Mouse (Mus musculus) lung, postnatal 36 days (tissue): ENCODE results near the gene Pym1.
A peak's percentile ranks its signal among the peaks of the same experiment; 100 is the strongest.

ENCODE experiments used
- DNase-seq: peaks from one replicate; pipeline ENCODE4 v3.0.0; 2022; ENCODE audit warnings: mixed read lengths

The Pym1 gene

DNA sequence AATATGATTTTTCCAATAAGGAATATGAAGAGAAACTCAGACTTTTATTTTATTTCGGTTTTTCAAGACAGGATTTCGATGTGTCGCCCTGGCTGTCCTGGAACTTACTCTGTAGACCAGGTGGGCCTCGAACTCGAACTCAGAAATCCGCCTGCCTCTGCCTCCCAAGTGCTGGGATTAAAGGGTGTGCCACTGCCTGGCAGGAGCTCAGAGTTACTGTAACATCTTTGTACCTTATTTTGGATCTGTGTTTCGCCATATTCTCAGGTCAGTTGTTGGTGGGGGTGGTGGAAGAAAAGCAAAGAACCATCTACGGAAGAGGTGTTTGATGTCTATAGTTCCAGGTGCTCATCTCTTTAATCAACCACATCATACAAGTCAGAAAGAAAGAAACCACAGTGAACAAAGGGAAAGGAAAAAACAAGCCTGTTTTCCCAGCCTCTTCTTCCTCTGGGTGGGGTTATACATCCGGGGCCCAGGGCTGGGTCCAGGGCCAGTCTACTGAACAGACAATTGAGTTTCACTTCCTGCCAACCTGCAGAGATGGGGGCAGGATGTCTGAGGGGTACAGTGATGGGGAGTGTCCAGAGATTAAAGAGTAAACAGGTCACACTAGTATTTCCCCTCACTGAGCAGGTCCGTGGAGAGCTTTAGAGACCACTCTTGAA is 1.6 kb upstream of the Pym1 start:
- peak; percentile 62 for DNase-seq

DNA sequence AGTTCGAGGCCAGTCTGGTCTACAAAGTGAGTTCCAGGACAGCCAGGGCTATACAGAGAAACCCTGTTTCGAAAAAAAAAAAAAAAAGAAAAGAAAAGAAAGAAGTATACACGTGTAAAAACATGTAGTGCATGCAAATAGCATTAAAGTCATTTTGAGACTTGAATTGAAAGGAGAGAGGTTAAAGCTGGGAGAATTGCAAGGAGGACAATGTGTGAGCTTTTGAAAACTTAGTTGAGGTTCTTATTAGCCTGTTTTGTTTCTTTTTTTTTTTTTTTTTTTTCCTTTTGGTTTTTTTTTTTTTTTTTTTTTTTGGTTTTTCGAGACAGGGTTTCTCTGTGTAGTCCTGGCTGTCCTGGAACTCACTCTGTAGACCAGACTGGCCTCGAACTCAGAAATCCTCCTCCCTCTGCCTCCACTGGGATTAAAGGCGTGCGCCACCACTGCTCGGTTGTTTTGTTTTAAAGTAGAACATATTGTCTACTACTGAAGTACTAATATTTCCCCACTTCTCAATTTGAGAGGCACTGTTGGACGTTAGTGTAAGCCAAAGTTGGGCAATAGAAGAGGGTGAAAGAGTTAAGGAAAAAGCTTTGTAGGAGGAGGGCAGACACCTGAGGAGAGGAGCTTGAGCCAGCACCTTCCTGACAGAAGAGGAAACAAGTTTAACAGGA is 580 bp upstream of the Pym1 start:
- DNase-seq, result no peak

DNA sequence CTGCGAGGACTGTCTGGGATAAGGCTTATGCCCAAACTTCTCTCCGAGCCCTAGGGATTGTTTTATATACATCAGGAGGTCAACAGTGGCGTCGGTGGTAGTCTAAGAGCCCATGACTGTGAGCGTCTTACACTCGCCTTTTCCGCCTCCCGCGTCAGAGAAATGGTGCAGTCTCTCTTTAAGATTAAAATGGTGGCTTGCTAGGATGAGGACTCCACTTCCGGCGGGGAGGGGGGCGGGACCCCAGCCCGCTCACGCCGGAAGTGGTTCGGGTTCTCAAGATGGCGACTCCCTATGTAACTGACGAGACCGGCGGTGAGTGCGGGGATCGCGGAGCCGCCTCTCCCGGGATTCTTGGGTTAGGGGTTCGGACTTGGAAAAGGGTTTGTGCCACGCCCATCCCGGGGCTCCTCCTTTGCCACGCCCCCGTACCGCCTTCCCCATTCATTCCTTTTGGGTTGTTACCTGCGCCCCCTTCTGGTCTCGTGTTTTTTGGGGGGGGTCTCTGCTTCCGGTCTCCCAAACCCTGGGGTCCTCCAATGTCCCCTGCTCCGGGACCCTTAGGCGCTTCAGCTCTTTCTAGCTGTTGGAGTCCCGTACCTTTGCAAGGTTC is 669 bp downstream of the Pym1 start:
- DNase-seq, result peak; percentile 84

DNA sequence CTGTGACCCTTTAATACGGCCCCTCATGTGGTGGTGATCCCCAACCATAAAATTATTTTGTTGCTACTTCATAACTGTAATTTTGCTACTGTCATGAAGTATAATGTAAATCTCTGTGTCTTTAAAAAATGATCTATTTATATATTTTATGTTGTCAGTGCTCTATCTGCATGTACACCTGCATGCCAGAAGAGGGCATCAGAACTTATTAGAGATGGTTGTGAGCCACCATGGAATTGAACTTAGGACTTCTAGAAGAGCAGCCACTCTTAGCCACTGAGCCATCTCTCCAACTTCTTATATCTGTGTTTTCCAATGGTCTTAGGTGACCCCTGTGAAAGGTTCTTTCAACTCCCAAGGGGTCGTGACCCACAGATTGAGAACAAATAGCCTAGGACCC is 25.2 kb downstream of the Pym1 start:
- DNase-seq, result peak; percentile 20

DNA sequence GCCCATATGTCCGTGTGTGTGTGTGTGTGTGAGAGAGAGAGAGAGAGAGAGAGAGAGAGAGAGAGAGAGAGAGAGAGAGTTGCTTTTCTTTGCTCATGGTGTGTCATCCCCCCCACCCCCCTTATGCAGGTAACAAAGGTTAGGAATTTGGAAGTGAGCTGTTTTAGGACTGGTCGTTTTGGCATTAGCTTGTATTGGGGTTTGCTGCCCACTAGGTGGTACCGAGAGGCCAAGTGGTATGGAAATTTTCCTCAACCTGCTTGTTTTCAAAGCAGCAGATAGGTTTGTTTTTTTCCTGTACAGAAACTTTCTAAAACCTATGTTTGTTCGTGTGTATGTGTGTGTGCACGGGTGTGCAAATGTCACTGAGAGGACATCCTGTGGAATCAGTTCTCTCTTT is 26.0 kb downstream of the Pym1 start:
- no peak for DNase-seq

DNA sequence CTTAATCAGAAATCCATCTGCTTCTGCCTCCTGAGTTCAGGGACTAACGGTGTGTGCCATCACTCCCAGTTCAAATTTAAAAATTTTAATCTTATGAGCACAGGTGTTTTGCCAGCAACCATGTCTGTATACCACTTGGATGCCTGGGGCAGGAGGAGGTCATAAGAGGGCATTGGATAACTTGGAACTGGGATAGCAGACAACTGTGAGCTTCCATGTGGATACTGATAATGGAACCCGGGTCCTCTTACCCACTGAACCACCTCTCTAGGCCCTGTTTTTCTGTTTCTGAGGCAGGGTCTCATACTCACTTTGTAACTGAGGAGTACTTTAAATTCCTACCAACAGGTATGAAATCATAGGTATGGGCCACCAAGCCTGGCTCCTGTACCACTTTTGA is 30.8 kb downstream of the Pym1 start:
- no peak for DNase-seq

DNA sequence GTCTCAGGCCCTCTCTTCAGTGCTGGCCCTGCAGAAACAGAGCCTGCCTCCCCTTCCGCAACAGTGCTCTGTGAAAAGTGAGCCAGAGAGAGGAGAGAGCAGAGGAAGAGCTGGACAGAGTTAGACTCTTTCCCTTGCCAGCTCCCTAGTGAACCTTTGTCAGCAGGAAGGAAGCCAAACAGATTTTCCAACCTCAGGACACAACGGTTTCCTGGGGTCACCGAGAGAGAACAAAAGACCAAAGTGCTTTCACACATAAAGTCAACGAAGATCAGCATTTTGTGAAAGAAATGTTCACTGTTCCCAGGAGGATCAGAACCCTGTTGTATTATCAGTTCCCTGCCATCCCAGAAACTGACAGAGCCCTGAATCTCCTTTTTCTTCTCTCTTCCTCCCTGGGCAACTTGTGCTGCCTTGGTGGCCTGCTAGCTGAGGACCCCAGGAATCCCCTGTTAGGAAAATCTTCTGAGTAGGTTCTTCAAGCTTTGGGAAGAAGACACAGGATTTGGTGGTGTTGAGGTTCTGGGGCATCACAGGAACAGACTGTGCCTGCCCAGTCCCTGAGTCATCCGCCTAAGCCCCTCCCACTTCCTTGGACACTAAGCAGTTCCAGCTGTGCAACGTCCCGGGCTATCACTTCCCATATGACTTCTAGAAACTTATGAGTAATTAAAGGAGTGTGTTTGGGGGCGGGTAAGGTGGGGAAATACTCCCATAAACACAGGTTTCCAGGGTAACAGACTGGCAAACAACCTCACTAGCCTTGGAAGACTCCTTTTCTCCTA is 31.5 kb downstream of the Pym1 start:
- peak; percentile 96 for DNase-seq

DNA sequence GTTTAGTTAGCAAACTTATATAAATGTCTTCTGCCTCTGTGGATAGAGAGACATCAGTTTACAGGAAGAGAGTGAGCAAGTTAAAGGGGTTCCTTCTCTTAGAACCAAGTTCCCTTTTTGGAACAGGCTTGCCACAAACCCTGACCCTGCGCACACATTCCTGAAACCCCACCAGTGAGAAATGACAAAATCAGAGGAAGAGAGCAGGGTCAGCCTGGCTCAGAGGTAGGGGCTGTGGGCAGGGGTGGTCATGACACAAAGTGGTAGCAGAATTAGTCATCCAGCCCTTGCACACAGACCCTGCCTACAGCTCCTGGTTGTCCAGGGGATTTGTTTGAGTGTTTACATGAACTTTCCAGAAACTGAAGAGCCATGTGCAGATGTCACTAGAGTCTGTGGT is 32.5 kb downstream of the Pym1 start:
- DNase-seq, result peak; percentile 57

DNA sequence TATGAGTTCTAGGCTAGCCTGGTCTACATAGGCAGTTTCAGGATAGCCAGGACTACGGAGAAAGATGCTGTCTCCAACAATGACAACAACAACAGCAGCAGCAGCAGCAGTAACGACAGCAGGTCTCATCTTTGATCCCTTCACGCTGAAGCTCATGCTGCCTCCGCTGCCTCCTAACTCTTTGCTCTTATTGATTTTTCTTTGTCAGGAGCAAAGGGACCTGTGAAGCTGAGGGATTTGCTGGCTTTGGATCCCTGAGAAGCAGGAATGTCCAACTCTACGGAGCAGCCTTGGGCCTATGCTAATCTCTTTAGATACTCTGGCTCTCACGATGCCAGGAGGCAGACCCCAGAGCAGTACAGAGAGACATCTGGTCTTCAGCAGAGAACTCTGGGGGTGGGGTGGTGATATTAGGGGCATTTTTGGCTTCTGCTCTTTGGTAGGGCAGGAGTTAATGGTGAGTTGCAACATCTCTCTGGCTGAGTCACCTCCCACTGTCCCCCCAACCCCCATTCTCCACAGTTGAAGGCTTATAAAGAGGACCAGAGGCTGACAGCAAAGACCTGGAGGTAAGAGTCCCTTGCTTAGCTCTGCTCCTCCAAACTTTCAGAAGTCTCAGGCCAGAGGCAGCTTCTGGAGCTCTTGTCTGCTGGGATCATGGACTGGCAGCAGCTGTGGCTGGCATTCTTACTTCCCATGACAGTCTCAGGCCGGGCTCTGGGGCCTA is 42.9 kb downstream of the Pym1 start, which contains the start of gene Mmp19:
Mmp19 (plus strand) TSS at position 513 of the 727 bp plus-strand sequence.
- DNase-seq, result peak; percentile 51

DNA sequence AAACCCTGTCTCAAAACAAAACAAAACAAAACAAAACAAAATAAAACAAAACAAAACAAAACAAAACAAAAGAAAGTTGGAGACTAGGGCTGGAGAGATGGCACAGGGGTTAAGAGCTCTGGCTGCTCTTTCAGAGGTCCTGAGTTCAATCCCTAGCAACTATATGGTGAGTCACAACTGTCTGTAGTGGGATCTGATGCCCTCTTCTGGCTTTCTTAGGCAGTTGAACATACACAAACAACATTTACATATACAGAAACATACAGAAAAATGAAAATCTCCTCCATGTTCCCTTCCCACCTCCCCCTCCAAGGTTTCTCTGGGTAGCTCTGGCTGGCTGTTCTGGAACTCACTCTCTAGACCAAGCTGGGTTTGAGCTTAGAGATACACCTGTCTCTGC is 44.4 kb downstream of the Pym1 start:
- no peak for DNase-seq

DNA sequence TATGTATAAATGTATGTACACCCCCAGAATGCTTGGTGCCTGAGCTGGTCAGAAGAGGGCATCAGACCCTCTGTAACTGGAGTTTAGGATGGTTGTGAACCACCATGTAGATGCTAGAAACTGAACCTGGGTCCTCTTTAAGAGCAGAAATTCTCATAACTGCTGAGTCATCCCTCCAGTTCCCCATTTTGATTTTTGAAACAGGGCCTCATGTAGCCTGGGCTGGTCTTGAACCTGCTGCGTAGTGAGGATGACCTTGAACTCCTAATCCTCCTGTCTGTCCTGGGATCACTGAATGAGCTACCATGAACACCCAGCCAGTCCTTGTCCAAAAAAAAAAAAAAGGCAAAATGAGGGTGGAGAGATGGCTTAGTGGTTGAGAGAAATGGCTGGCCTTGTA is 45.6 kb downstream of the Pym1 start:
- DNase-seq, result no peak

DNA sequence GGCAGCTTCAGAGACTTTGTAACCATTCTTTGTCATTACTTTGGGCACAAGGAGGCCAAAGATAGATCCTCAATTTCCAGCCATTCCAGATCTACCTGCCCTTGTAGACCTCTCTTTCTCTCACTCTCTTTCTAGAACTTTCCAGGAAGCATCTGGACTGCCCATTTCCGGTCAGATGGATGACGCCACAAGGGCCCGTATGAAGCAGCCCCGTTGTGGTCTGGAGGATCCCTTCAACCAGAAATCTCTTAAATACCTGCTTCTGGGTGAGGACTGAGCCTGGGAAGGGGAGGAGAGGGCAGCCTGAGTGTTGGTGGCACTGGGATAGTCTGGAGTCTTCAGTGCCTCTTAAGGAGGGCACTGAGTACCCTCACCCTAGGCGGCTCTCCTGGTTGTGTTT is 46.7 kb downstream of the Pym1 start:
- DNase-seq, result no peak

DNA sequence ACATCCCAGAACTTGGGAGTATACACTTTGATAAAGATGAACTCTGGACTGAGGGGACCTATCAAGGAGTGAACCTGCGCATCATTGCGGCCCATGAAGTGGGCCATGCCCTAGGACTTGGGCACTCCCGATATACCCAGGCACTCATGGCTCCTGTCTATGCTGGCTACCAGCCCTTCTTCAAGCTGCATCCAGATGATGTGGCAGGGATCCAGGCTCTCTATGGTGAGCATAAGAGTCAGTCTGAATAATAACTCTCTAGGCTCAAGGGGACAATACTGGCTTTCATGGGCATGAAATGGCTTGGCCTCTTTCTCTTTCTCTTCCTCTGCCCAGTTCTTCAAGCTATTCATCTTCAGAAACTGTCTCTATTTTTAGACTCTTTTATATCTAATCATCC is 47.9 kb downstream of the Pym1 start:
- no peak for DNase-seq

DNA sequence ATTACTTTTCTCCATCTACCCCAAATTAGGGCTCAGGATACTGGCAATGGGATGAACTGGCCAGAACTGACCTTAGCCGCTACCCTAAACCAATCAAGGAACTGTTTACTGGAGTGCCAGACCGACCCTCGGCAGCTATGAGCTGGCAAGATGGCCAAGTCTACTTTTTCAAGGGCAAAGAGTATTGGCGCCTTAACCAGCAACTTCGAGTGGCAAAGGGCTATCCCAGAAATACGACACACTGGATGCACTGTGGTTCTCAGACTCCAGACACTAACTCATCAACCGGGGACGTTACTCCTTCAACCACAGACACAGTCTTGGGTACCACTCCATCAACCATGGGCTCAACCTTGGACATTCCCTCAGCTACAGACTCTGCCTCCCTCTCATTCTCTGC is 51.0 kb downstream of the Pym1 start:
- no peak for DNase-seq

DNA sequence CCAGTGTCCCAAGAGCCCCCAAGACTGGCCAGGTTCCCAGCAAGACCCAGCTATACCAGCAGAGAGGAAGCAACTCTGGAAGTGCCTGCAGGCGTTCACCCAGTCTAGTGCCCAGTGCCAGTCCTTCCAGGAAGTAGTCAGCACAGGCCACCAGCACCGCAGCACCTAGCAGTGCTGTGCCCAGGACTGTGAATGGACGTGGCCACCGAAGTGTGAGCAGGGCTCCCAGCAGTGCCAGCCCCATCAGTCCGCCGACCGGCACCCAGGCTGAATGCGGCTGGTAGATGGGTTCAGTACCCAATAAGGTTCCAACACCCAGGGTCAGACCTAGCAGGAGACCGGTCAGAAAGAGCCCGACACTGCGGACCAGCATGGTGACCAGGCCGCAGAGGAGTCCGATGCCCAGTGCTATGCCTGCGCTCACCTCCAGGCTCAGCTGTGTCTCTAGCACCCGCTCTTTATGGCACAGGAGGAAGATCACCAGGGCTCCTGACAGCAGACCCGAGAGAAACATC is 54.3 kb downstream of the Pym1 start:
- no peak for DNase-seq

DNA sequence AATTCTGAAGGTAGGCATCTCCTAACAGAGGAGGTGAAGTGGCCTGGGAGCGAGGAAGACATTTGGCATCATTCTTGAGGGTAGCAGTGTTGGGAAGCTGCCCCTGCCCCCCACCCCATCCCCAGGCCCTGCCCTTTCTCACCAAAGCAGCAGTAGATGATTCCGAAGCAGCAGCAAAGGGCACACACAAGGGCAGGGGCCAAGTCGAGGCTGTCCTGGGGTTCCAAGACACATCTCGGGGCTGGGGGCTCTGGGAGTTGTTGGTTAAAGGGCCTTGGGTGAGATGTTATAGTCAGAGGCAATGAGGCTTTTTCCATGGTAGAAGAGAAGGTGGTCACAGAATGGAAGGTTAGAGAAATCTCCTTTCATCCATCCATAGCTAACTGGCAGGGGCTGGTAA is 55.3 kb downstream of the Pym1 start:
- no peak for DNase-seq

DNA sequence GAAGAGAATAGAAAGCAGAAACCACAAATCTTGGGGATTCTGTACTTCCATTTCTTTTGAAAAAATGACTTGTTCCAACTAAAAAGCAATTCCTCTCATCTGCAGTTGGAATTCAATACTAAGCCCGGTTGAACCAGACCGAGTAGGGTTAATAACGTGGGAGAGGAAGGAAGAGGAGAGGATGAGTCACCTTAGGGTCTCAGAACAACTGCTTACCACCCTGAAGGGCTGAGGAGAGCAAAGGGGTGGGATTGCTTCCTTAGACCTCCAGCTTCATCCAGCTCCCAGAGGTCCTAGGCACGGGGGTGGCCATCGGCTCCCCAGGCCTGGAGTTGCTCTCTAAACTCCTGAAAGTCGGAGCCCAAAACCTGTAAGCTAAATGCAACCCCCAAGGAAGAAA is 55.7 kb downstream of the Pym1 start:
- no peak for DNase-seq

DNA sequence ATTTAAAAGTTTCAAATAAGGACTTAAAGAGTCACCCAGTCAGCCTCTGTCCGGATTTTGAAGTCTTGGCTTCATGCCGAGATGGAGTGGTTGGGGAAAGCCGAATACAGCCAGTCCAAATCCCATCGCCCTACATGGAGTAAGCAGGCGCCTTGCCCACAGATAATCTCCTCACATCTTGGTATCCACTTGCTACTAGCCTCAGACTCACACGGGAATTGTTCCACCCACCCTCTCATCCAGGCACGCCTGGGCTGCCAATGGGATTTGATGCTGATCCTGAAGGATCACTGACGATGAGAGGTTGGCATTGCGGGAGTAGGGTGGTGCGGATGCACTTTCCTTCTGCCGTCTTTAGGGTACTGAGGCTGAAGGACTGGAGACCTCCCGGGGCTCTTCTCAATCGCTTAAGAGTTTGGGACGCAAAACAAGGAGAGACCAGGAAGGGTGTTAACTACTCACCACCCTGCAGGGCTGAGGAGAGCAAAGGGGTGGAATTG is 56.1 kb downstream of the Pym1 start, which contains the start of gene Dnajc14:
Dnajc14 (plus strand) TSS at position 292 of the 500 bp plus-strand sequence.
- peak; percentile 67 for DNase-seq

DNA sequence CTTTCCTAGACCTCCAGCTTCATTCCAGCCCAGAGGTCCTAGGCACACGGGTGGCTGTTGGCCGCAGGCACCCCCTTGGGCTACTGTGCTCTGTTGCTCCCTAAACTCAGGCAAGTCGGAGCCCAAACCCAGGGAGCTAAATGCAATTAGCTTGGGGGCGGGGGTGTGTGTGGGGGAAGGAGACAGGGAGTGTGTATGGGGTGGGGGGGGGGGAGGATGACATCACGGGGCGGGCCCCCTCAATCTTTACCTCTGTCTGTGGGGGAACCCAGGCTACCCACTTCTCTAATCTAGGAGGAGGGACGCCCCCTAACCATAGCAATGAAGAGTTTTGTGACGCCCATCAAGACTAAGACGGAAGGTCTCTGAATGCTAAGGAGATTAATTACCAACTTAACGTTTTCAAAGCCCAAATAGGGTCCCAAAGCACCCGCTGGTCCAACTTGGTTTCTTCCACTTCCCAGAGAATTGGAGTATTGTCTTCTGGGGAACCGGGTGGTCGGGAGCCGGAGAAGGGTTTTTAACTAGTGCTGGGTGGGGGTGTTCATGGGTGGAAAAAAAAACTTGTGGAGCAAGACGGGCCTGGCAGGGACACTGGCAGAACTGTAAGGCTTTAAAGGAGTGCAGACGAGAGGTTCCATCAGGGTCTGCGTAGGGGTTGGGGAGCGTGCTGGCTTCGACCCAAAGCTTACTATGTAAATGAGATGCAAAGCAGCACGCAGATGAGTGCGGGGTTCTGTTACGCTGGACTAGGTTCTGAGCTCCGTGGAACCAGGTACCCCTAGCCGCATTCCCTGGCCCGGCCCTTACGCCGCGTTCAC is 56.8 kb downstream of the Pym1 start, which contains the start of gene Tmem198b:
Tmem198b (minus strand) TSS at position 100 of the 821 bp plus-strand sequence.
- DNase-seq, result peak; percentile 69

DNA sequence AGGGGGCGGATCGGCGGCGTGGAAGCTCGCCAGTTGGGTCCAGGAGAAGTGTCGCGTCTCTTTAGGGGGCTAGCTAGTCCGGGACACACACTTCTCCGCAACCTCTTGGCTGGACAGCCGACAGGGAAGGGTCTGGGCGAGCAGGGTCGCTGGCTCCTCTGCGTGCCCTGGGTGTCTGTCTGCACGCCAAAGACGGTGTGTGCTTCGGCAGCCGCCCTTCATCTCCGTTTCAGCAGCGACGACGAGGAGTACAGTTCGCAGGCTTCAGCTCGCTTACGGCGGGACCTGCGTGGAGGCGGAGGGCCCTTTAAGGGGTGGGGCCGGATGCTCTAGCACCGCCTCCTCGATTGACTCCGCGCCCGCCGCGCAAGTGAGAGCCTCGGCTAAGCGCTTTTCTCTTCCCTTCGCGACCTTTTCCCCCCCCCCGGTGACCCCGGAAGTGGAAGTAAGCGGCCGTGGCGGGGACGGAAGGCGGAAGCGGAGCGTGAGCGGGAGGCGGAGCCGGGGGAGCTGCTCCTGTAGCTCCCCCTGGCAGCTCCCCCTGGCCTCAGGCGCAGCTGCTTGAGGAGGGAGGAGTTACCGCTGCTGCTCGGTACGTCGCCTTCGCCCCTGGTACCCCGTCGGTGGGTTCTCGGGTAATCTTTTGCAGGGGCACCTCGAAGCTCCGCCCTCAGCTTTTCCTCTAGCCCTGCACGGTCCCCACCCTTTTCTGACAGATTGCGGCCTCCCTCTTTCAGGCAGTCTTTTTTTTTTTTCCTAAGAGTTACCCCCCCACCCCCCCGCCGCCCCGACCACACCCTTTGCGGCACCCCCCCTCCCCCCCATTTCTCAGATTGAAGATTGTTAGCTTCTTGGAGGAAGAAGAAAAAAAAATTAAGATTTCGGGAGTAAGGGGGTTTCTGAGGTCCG is 57.7 kb downstream of the Pym1 start:
- DNase-seq, result peak; percentile 98
